Comparison of ENCODE assay signal across 9 mouse cellular contexts in the genomic region with DNA sequence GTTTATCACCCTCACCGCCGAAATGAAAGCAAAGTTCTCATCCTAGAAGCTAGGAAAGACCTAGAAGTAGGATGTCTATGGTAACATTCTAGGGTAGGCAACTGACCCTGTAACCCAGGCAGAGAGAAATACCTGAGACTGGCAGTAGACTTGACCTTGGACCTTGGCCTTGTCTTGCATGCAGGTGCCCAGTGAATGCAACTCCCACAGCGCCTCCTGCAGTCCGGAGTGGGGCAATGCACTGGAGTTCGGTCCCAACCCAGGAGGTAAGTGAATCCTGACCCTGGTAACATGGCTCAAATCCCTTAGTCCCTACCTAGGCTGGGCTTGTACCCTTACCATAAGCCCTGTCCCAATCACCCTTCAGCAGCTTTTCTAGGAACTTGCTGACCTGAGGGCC. TPM values are rescaled to one million over a fixed set of nuclear protein-coding genes. Genes with fewer than 3 reads are reported as not detected.
DNase-seq lines count a peak whose midpoint lies in the region; ATAC-seq and TF ChIP-seq lines count a peak whose summit lies in the region.
"Had no signal": no experiment of that assay in that cellular context is flagged by ENCODE, and none has a peak within 500 bp of the region (broad histone marks: within the 10 kb centered on the region; RNA-seq: fewer than 3 reads in every experiment).

No protein-coding gene starts in this region.

- H3K9me3 ChIP-seq in kidney, postnatal 0 days (replicated peaks; ENCODE audit: low read length) = no peaks in the 10 kb centered on the region
- no peaks in the 10 kb centered on the region for H3K9me3 ChIP-seq in neural tube, embryonic 15.5 days (replicated peaks)
- H3K9me3 ChIP-seq in hindbrain, embryonic 11.5 days (ENCODE audit: control insufficient read depth, low read length) = no peaks in the 10 kb centered on the region
- H3K9me3 ChIP-seq: forebrain, embryonic 10.5 days had no signal

- TF ChIP-seq CTCF in kidney, postnatal 0 days (IDR thresholded peaks at IDR 0.05; ENCODE audit: low read depth) = peak; percentile 45; the same call in 1 of the 2 replicates

- DNase-seq in adrenal gland, postnatal 14 days = peak; percentile 47
- no peak for DNase-seq in adrenal gland, postnatal 4 days (ENCODE audit: low spot score in 2 of 2)
- DNase-seq in 416B (ENCODE audit: low read depth) = peak; percentile 32
- peak; percentile 70 for DNase-seq in cerebellum, adult 8-10 months
- DNase-seq in kidney, postnatal 0 days (ENCODE audit: low spot score) = no peak
- no peak for DNase-seq in T-cell, adult 2 months (ENCODE audit: low spot score)
- DNase-seq in hindbrain, embryonic 11.5 days (ENCODE audit: low spot score) = no peak

- 0 out of 2 replicates have a peak, but pooled peaks cover 6% of the 10 kb centered on the region for H3K4me1 ChIP-seq in kidney, postnatal 0 days (replicated peaks; ENCODE audit: insufficient read depth, low read length)
- H3K4me1 ChIP-seq in neural tube, embryonic 15.5 days = peaks cover 16% of the 10 kb centered on the region
- peaks cover 3% of the 10 kb centered on the region; the same call in 1 of the 2 replicates for H3K4me1 ChIP-seq in hindbrain, embryonic 11.5 days (replicated peaks; ENCODE audit: control insufficient read depth, insufficient read depth, low read length)

- H3K27ac ChIP-seq in kidney, postnatal 0 days = no peak overlapping the region
- H3K27ac ChIP-seq in neural tube, embryonic 15.5 days (replicated peaks) = no peak overlapping the region
- no peak overlapping the region for H3K27ac ChIP-seq in hindbrain, embryonic 11.5 days (ENCODE audit: low read depth, low read length)

- H3K4me3 ChIP-seq in kidney, postnatal 0 days (replicated peaks; ENCODE audit: low read depth, low read length) = no peak overlapping the region
- no peak overlapping the region for H3K4me3 ChIP-seq in neural tube, embryonic 15.5 days (replicated peaks)
- no peak overlapping the region for H3K4me3 ChIP-seq in hindbrain, embryonic 11.5 days (ENCODE audit: low read depth, low read length)
- H3K4me3 ChIP-seq: forebrain, embryonic 10.5 days had no signal

- H3K9ac ChIP-seq in kidney, postnatal 0 days (ENCODE audit: low read depth, low read length) = no peak overlapping the region
- no peak overlapping the region for H3K9ac ChIP-seq in neural tube, embryonic 15.5 days (replicated peaks)
- no peak overlapping the region for H3K9ac ChIP-seq in hindbrain, embryonic 11.5 days (ENCODE audit: low read depth, low read length)

- no peaks in the 10 kb centered on the region for H3K36me3 ChIP-seq in kidney, postnatal 0 days (ENCODE audit: insufficient read depth, low read length)
- H3K36me3 ChIP-seq in neural tube, embryonic 15.5 days = no peaks in the 10 kb centered on the region
- no peaks in the 10 kb centered on the region for H3K36me3 ChIP-seq in hindbrain, embryonic 11.5 days (ENCODE audit: control insufficient read depth, insufficient read depth, low read length)
- H3K36me3 ChIP-seq: forebrain, embryonic 10.5 days had no signal

- H3K27me3 ChIP-seq in kidney, postnatal 0 days (ENCODE audit: insufficient read depth, low read length) = no peaks in the 10 kb centered on the region
- H3K27me3 ChIP-seq in neural tube, embryonic 15.5 days (replicated peaks) = no peaks in the 10 kb centered on the region
- H3K27me3 ChIP-seq in hindbrain, embryonic 11.5 days (ENCODE audit: control insufficient read depth, insufficient read depth, low read length) = no peaks in the 10 kb centered on the region

- H3K4me2 ChIP-seq in kidney, postnatal 0 days (ENCODE audit: low read length) = no peak overlapping the region
- H3K4me2 ChIP-seq in neural tube, embryonic 15.5 days = no peak overlapping the region
- H3K4me2 ChIP-seq in hindbrain, embryonic 11.5 days (replicated peaks; ENCODE audit: low read depth, low read length) = no peak overlapping the region

- WGBS in kidney, postnatal 0 days = 63% methylated on average over 5 of the region's 5 CpGs
- 81% methylated on average over 5 of the region's 5 CpGs for WGBS in neural tube, embryonic 15.5 days
- WGBS in hindbrain, embryonic 11.5 days = 68% methylated on average over 5 of the region's 5 CpGs

- no peak for ATAC-seq in kidney, postnatal 0 days (replicated peaks; ENCODE audit: low FRiP score, low read depth)
- ATAC-seq in neural tube, embryonic 15.5 days (ENCODE audit: low FRiP score) = no peak
- no peak for ATAC-seq in hindbrain, embryonic 11.5 days (ENCODE audit: low FRiP score)

RNA-seq across cellular contexts. Expression of gene Myog, which starts 1.1 kb away (rescaled TPM):
- total RNA-seq in adrenal gland, postnatal 14 days (2021) = not detected in 2 replicates
- total RNA-seq in adrenal gland, postnatal 4 days (2021) = 1 to 10 TPM; 1.8 to 3.4 TPM
- polyA plus RNA-seq in kidney, postnatal 0 days (2015; fragmentation: Nextera tagmentation; extraction: Ambion mirVana) = 0.08 TPM in 1 of 2 replicates, not detected in the other
- polyA plus RNA-seq in neural tube, embryonic 15.5 days (2015; fragmentation: Nextera tagmentation; extraction: Ambion mirVana) = 7.1 and 9.9 TPM in 2 replicates
- polyA plus RNA-seq in hindbrain, embryonic 11.5 days (2014; fragmentation: Nextera tagmentation; extraction: Ambion mirVana) = 5.5 and 12.2 TPM in 2 replicates
- polyA plus RNA-seq: forebrain, embryonic 10.5 days had no signal

RNA-seq across cellular contexts. Expression of gene Ppfia4, which starts 41.8 kb away (rescaled TPM):
- total RNA-seq in adrenal gland, postnatal 14 days (2021) = 0.67 and 1.6 TPM in 2 replicates
- total RNA-seq in adrenal gland, postnatal 4 days (2021) = 1 to 10 TPM; 2.9 to 3.5 TPM
- polyA plus RNA-seq in kidney, postnatal 0 days (2015; fragmentation: Nextera tagmentation; extraction: Ambion mirVana) = 2.0 and 2.3 TPM in 2 replicates
- 29.1 and 31.6 TPM in 2 replicates for polyA plus RNA-seq in neural tube, embryonic 15.5 days (2015; fragmentation: Nextera tagmentation; extraction: Ambion mirVana)
- polyA plus RNA-seq in hindbrain, embryonic 11.5 days (2014; fragmentation: Nextera tagmentation; extraction: Ambion mirVana) = 1.9 and 2.1 TPM in 2 replicates

RNA-seq across cellular contexts. Expression of gene Adora1, which starts 55.7 kb away (rescaled TPM):
- 78.9 and 91.9 TPM in 2 replicates for total RNA-seq in adrenal gland, postnatal 14 days (2021)
- 100 to 1,000 TPM in 1 of 2 experiments, 10 to 100 TPM in 1; 88.6 to 106 TPM for total RNA-seq in adrenal gland, postnatal 4 days (2021)
- polyA plus RNA-seq in kidney, postnatal 0 days (2015; fragmentation: Nextera tagmentation; extraction: Ambion mirVana) = 11.7 and 13.7 TPM in 2 replicates
- polyA plus RNA-seq in neural tube, embryonic 15.5 days (2015; fragmentation: Nextera tagmentation; extraction: Ambion mirVana) = 23.8 and 28.8 TPM in 2 replicates
- 0.24 and 0.25 TPM in 2 replicates for polyA plus RNA-seq in hindbrain, embryonic 11.5 days (2014; fragmentation: Nextera tagmentation; extraction: Ambion mirVana)

Comparison
In these comparisons a context has a peak if more than half of its experiments do, and no peak if none do; other contexts are left out.
1. DNase-seq: peak in adrenal gland, postnatal 14 days (single experiment), 416B (single experiment) and cerebellum, adult 8-10 months (single experiment); none in adrenal gland, postnatal 4 days (0 of 2), kidney, postnatal 0 days (single experiment), T-cell, adult 2 months (single experiment) and hindbrain, embryonic 11.5 days (single experiment).
2. RNA of gene Adora1, which starts 55.7 kb away (polyA plus RNA-seq): 23.8 to 28.8 TPM in neural tube, embryonic 15.5 days and 11.7 to 13.7 TPM in kidney, postnatal 0 days; 0.24 to 0.25 TPM in hindbrain, embryonic 11.5 days; every median in the first group is over 10 times any median in the second.